Mouse (Mus musculus): ENCODE data around the gene Slc29a1.

The Slc29a1 gene

DNA sequence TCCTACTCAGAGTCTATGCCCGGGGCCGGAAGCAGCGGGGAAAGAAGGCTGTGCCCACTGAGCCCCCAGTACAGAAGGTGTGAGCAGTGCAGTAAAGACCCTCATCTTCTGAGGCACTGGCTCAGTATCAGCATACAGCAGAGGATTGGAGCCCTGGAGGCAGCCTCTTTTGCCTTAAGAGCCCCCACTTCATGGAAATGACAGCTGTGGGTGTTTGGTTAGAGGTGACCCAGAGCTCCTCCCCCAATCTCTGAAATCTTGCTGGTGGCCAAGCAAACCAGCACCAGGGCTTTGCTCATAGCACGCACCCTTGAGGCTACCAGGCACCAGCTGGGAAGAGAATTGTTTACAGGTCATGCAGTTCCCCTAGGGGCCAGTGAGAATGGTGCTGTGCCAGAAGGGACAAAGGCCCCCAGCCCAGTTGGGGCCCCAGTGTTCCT is 32.2 kb downstream of the Slc29a1 start:
- DNase-seq: no peak

GRCm38 (mm10) chr17:45566360-45567161 is 32.8 kb downstream of the Slc29a1 start:
- DNase-seq: no peak

DNA sequence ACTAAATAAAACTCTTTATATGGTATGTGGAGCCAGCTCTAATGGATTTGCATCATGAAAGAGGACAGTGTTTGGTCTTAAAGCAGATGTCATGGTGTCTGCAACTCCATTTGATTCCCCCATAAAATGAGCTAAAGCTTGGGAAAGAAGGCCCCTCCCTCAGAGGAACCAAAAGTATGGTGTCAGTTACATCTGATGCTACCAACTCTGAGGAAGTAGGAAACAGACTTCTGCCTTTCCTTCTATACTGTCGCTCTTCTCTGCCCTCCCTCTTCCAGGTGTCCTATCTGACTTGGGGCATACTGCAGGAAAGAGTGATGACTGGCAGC is 33.4 kb downstream of the Slc29a1 start:
- no peak for DNase-seq

- no peak for DNase-seq
These were observed 34.3 kb downstream of the Slc29a1 start for GRCm38 (mm10) chr17:45565103-45565502.

GRCm38 (mm10) chr17:45564531-45565084 is 34.8 kb downstream of the Slc29a1 start:
- DNase-seq: peak; percentile 62

- DNase-seq: peak; percentile 92
These were observed 35.5 kb downstream of the Slc29a1 start, which contains the start of gene Slc35b2 for GRCm38 (mm10) chr17:45563655-45564530. Gene Slc35b2, plus strand, starts transcription at chr17:45563874.

DNA sequence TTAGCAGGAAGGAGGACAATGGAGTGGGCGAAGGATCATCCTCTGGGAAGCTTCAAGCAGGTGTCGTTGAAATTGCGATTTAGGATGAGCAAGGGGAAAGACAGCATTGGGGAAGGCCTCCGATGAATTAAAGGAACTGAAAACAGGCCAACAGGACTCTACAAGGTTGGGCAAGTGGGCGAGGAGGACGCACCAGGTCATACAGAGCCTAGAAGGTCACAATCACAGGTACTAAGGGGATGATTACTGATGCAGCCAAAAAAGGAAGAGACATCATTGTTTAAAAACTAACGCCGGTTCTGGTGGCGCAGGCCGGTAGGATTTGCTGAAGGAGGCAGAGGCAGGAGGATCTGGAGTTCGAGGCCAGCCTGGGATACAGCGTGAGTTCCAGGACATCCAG is 36.2 kb downstream of the Slc29a1 start:
- DNase-seq: peak; percentile 69

GRCm38 (mm10) chr17:45559732-45560525 is 39.5 kb downstream of the Slc29a1 start:
- DNase-seq: peak; percentile 84

- DNase-seq: peak; percentile 55
These were observed 41.2 kb downstream of the Slc29a1 start for GRCm38 (mm10) chr17:45557998-45558862.

- DNase-seq: no peak
These were observed 42.1 kb downstream of the Slc29a1 start for GRCm38 (mm10) chr17:45557246-45557824.

DNA sequence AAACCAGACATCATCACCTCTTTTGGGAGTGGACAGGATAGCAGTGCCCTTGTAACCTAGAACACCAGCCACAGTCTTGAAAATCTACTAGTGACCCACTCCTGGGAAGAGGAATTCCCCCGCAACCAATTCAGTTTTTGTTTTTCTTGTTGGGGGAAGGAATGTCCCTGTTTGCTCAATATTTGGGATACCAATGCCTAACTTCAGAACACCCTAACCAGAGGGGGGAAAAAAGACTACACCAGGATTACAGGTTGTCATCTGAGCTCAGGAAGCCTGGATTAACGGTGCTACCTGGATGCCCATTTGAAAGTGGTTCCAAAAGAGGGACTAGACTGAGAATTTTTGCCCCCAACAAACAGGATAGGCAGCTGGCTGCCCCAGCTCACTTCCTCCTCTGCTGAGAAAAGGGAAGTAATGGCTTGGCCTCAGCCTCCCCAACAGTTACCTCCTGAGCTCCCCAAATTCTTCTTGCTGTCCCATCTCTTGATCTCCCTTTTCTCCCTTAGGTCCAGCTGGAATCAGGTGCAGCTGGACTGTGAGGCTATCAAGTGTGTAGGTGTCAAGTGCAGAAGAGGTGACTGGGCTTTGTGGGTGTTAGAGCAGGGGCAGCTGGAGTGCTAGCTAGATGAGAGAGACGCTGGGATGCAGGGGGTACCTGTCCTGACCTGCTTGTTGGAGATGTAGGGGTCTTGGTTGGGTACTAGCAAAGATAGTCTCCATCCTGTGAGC is 42.7 kb downstream of the Slc29a1 start:
- DNase-seq: no peak

DNA sequence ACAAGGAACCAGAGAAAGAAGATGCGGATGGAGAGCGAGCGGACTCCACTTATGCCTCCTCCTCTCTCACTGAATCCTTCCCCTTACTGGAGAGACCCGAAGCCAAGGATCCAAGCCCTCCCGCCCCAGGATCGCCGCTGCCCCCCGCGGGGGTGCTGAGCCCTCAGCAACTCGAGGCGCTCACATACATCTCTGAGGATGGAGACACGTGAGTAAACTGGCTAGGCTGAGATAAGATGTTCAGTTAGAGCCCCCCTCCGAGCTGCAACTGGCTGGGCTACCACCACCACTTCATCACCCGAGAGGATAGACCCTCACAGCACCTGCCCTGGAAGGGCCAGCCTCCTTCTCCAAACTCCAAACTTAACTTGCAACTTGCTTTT is 43.3 kb downstream of the Slc29a1 start:
- DNase-seq: peak; percentile 55

DNA sequence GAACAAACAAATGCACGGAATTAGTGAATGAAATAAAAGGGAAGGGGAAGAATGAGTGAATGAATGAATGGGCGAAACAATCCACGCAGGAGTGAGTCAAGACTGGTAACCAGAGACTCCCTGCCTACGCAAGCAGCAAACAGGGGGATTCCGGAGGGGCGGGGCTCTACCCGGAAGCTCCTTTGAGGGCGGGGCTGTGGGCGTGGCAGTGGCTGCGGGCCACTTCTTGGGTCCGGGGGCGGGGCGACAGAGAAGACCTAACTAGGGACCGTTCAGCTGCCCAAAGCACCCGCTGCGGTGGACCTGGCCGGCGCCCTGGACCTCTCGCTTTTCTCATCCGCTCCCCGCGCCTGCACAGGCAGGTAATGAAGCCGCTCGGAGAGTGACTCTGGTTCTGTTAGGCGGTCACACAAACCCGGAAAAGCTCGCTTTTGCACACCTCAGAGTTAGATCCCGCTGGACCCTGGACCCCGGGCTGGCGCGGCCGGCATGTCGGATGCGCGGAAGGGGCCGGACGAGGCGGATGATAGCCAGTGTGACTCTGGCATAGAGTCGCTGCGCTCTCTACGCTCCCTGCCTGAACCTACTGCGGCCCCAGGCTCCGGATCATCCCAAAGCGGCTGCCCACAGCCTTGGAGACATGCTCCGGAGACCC is 43.8 kb downstream of the Slc29a1 start, which contains the start of gene Nfkbie:
Nfkbie (plus strand) TSS at position 252 of the 655 bp plus-strand sequence.
- DNase-seq: peak; percentile 93

GRCm38 (mm10) chr17:45554420-45554819 is 45.0 kb downstream of the Slc29a1 start:
- peak; percentile 44 for DNase-seq

GRCm38 (mm10) chr17:45553065-45553464 is 46.3 kb downstream of the Slc29a1 start:
- DNase-seq: no peak

- DNase-seq: peak; percentile 94
These were observed 47.5 kb downstream of the Slc29a1 start for GRCm38 (mm10) chr17:45551816-45552451.

- no peak for DNase-seq
These were observed 48.1 kb downstream of the Slc29a1 start for GRCm38 (mm10) chr17:45551249-45551796.

GRCm38 (mm10) chr17:45550253-45550652 is 49.2 kb downstream of the Slc29a1 start:
- DNase-seq: peak; percentile 69

GRCm38 (mm10) chr17:45549617-45550181 is 49.7 kb downstream of the Slc29a1 start, which contains the start of gene Tmem151b:
Gene Tmem151b, minus strand, starts transcription at chr17:45549677.
- peak; percentile 81 for DNase-seq
